Mouse (Mus musculus): ENCODE measurements at regions not wholly inside any gene's neighbourhood (a gene's known extent, or its start where the extent isn't known, plus 50 kb on each side); places are given as distances from the start of the nearest gene placed in this dataset.
A peak's percentile ranks its signal among the peaks of the same experiment; 100 is the strongest.
"Not testable (repeated sequence)": the region's sequence is repeated elsewhere in the genome, so short reads cannot be mapped to it uniquely, and the experiment has no call there.

- no peaks in the 10 kb centered on the region for H3K36me3 ChIP-seq (ENCODE audit: control insufficient read depth, insufficient read depth, low read length)
- no peaks in the 10 kb centered on the region for H3K4me1 ChIP-seq (ENCODE audit: control insufficient read depth, insufficient read depth, low read depth, low read length)
- H3K4me2 ChIP-seq (ENCODE audit: low read length), result no peak overlapping the region
- ATAC-seq, result no peak
- H3K9me3 ChIP-seq (ENCODE audit: control insufficient read depth, low read length), result no peaks in the 10 kb centered on the region
- WGBS, result 40% methylated on average over 1 of the region's 1 CpGs
- H3K27ac ChIP-seq (ENCODE audit: low read depth, low read length), result no peak overlapping the region
- H3K9ac ChIP-seq (ENCODE audit: low read depth, low read length), result no peak overlapping the region
- H3K4me3 ChIP-seq (ENCODE audit: low read length), result no peak overlapping the region
- no peaks in the 10 kb centered on the region for H3K27me3 ChIP-seq (replicated peaks; ENCODE audit: control insufficient read depth, insufficient read depth, low read length)
These were observed 620.6 kb upstream of the Pom121l12 start for GRCm38 (mm10) chr11:13978524-13978923.

GRCm38 (mm10) chr11:14016637-14017036, 582.4 kb upstream of the Pom121l12 start:
- Histone ChIP-seq H3K27me3 (replicated peaks; ENCODE audit: control insufficient read depth, insufficient read depth, low read length) (no peaks in the 10 kb centered on the region), H3K4me2 (ENCODE audit: low read length) (no peak overlapping the region), H3K9ac (ENCODE audit: low read depth, low read length) (no peak overlapping the region), H3K4me3 (ENCODE audit: low read length) (no peak overlapping the region), H3K27ac (ENCODE audit: low read depth, low read length) (no peak overlapping the region), H3K9me3 (ENCODE audit: control insufficient read depth, low read length) (no peaks in the 10 kb centered on the region), H3K36me3 (ENCODE audit: control insufficient read depth, insufficient read depth, low read length) (no peaks in the 10 kb centered on the region), H3K4me1 (ENCODE audit: control insufficient read depth, insufficient read depth, low read depth, low read length) (no peaks in the 10 kb centered on the region)
- no peak for ATAC-seq
- WGBS, result 77% methylated on average over 3 of the region's 3 CpGs

- no peaks in the 10 kb centered on the region for H3K4me1 ChIP-seq (ENCODE audit: control insufficient read depth, insufficient read depth, low read depth, low read length)
- no peaks in the 10 kb centered on the region for H3K36me3 ChIP-seq (ENCODE audit: control insufficient read depth, insufficient read depth, low read length)
- H3K4me3 ChIP-seq (ENCODE audit: low read length), result no peak overlapping the region
- no peak overlapping the region for H3K4me2 ChIP-seq (ENCODE audit: low read length)
- H3K27ac ChIP-seq (ENCODE audit: low read depth, low read length), result no peak overlapping the region
- no peaks in the 10 kb centered on the region for H3K27me3 ChIP-seq (replicated peaks; ENCODE audit: control insufficient read depth, insufficient read depth, low read length)
- H3K9ac ChIP-seq (ENCODE audit: low read depth, low read length), result no peak overlapping the region
- H3K9me3 ChIP-seq (ENCODE audit: control insufficient read depth, low read length), result no peaks in the 10 kb centered on the region
- ATAC-seq, result peak; percentile 81; the same call in 1 of the 2 replicates
These were observed 567.5 kb upstream of the Pom121l12 start for GRCm38 (mm10) chr11:14031412-14032122.

- not testable (repeated sequence) for H3K9ac ChIP-seq (ENCODE audit: low read depth, low read length); H3K36me3 ChIP-seq (ENCODE audit: control insufficient read depth, insufficient read depth, low read length); H3K4me2 ChIP-seq (ENCODE audit: low read length); H3K4me1 ChIP-seq (ENCODE audit: control insufficient read depth, insufficient read depth, low read depth, low read length); H3K27me3 ChIP-seq (replicated peaks; ENCODE audit: control insufficient read depth, insufficient read depth, low read length); H3K27ac ChIP-seq (ENCODE audit: low read depth, low read length); ATAC-seq; H3K4me3 ChIP-seq (ENCODE audit: low read length); H3K9me3 ChIP-seq (ENCODE audit: control insufficient read depth, low read length)
- 97% methylated on average over 6 of the region's 6 CpGs for WGBS
These were observed 566.6 kb upstream of the Pom121l12 start for GRCm38 (mm10) chr11:14032498-14032897.

- H3K27ac ChIP-seq (ENCODE audit: low read depth, low read length), result no peak overlapping the region
- no peaks in the 10 kb centered on the region for H3K4me1 ChIP-seq (ENCODE audit: control insufficient read depth, insufficient read depth, low read depth, low read length)
- H3K9ac ChIP-seq (ENCODE audit: low read depth, low read length), result no peak overlapping the region
- H3K36me3 ChIP-seq (ENCODE audit: control insufficient read depth, insufficient read depth, low read length), result no peaks in the 10 kb centered on the region
- no peaks in the 10 kb centered on the region for H3K9me3 ChIP-seq (ENCODE audit: control insufficient read depth, low read length)
- WGBS, result 55% methylated on average over 3 of the region's 3 CpGs
- ATAC-seq, result no peak
- H3K27me3 ChIP-seq (replicated peaks; ENCODE audit: control insufficient read depth, insufficient read depth, low read length), result no peaks in the 10 kb centered on the region
- no peak overlapping the region for H3K4me2 ChIP-seq (ENCODE audit: low read length)
- no peak overlapping the region for H3K4me3 ChIP-seq (ENCODE audit: low read length)
These were observed 540.0 kb upstream of the Pom121l12 start for GRCm38 (mm10) chr11:14059118-14059517.

- no peak overlapping the region for H3K27ac ChIP-seq (ENCODE audit: low read depth, low read length)
- no peaks in the 10 kb centered on the region for H3K9me3 ChIP-seq (ENCODE audit: control insufficient read depth, low read length)
- ATAC-seq, result no peak
- H3K9ac ChIP-seq (ENCODE audit: low read depth, low read length), result no peak overlapping the region
- no peak overlapping the region for H3K4me3 ChIP-seq (ENCODE audit: low read length)
- H3K27me3 ChIP-seq (replicated peaks; ENCODE audit: control insufficient read depth, insufficient read depth, low read length), result no peaks in the 10 kb centered on the region
- no peaks in the 10 kb centered on the region for H3K4me1 ChIP-seq (ENCODE audit: control insufficient read depth, insufficient read depth, low read depth, low read length)
- no peak overlapping the region for H3K4me2 ChIP-seq (ENCODE audit: low read length)
- no peaks in the 10 kb centered on the region for H3K36me3 ChIP-seq (ENCODE audit: control insufficient read depth, insufficient read depth, low read length)
These were observed 527.0 kb upstream of the Pom121l12 start for GRCm38 (mm10) chr11:14072104-14072503.

GRCm38 (mm10) chr11:14072570-14072969, 526.5 kb upstream of the Pom121l12 start:
- H3K4me2 ChIP-seq (ENCODE audit: low read length), result no peak overlapping the region
- no peaks in the 10 kb centered on the region for H3K9me3 ChIP-seq (ENCODE audit: control insufficient read depth, low read length)
- H3K4me1 ChIP-seq (ENCODE audit: control insufficient read depth, insufficient read depth, low read depth, low read length), result no peaks in the 10 kb centered on the region
- no peak overlapping the region for H3K4me3 ChIP-seq (ENCODE audit: low read length)
- H3K27me3 ChIP-seq (replicated peaks; ENCODE audit: control insufficient read depth, insufficient read depth, low read length), result no peaks in the 10 kb centered on the region
- no peaks in the 10 kb centered on the region for H3K36me3 ChIP-seq (ENCODE audit: control insufficient read depth, insufficient read depth, low read length)
- no peak overlapping the region for H3K9ac ChIP-seq (ENCODE audit: low read depth, low read length)
- 87% methylated on average over 5 of the region's 5 CpGs for WGBS
- ATAC-seq, result no peak
- no peak overlapping the region for H3K27ac ChIP-seq (ENCODE audit: low read depth, low read length)
